ENCODE assay signal across 8 mouse cellular contexts in the genomic region with DNA sequence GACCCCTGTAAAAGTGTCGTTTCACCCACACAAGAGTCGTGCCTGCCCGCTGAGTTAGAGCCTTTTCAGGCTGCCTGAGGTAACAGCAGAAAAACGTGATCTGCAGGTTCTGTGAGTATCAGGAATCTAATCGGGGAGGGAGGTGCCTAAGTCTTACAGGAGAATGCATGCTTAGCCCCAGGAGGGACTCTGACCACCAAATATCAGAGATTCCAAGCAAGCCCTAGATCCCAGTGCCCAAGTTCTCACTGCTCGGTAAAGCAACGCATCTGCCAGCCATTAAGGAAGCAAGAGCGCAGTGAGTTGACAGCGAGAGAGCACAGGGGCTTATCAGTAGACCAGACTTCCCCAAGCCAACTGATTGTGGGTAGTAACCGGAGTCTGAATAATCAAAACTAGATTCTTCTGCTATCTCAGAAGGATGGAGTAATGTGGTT. TPM values are rescaled to one million over a fixed set of nuclear protein-coding genes. Genes with fewer than 3 reads are reported as not detected.
DNase-seq lines count a peak whose midpoint lies in the region; ATAC-seq and TF ChIP-seq lines count a peak whose summit lies in the region.

No protein-coding gene starts in this region.

- H3K4me3 ChIP-seq in embryonic fibroblast, embryonic 13.5 days (ENCODE audit: insufficient read depth, low read length) = 0 out of 2 replicates have a peak overlapping the region, but pooled peaks have one; percentile 16
- H3K4me3 ChIP-seq in hindbrain, embryonic 11.5 days (ENCODE audit: low read depth, low read length) = peak overlapping the region; percentile 94
- peak overlapping the region; percentile 73 for H3K4me3 ChIP-seq in limb, embryonic 15.5 days
- peak overlapping the region; percentile 82 for H3K4me3 ChIP-seq in midbrain, embryonic 15.5 days

- H3K27ac ChIP-seq in embryonic fibroblast, embryonic 13.5 days (ENCODE audit: insufficient read depth, low read length) = peak overlapping the region; percentile 43; the same call in 1 of the 2 replicates
- no peak overlapping the region for H3K27ac ChIP-seq in hindbrain, embryonic 11.5 days (ENCODE audit: low read depth, low read length)
- peak overlapping the region; percentile 74 for H3K27ac ChIP-seq in limb, embryonic 15.5 days
- no peak overlapping the region for H3K27ac ChIP-seq in midbrain, embryonic 15.5 days

- no peak for TF ChIP-seq CTCF in embryonic fibroblast, embryonic 13.5 days (IDR thresholded peaks at IDR 0.05; ENCODE audit: borderline replicate concordance, insufficient read depth, low read length)

- WGBS in hindbrain, embryonic 11.5 days = 16% methylated on average over 10 of the region's 10 CpGs
- 6% methylated on average over 10 of the region's 10 CpGs for WGBS in limb, embryonic 15.5 days
- 10% methylated on average over 10 of the region's 10 CpGs for WGBS in midbrain, embryonic 15.5 days

- peak; percentile 51; the same call in 1 of the 2 replicates for TF ChIP-seq POLR2A in embryonic fibroblast, embryonic 13.5 days (IDR thresholded peaks at IDR 0.05; ENCODE audit: low read depth, low read length)

- H3K9ac ChIP-seq in hindbrain, embryonic 11.5 days (ENCODE audit: low read depth, low read length) = peak overlapping the region; percentile 3; the same call in 1 of the 2 replicates
- 0 out of 2 replicates have a peak overlapping the region, but pooled peaks have one; percentile 26 for H3K9ac ChIP-seq in limb, embryonic 15.5 days
- 0 out of 2 replicates have a peak overlapping the region, but pooled peaks have one; percentile 11 for H3K9ac ChIP-seq in midbrain, embryonic 15.5 days

- no peaks in the 10 kb centered on the region for H3K27me3 ChIP-seq in hindbrain, embryonic 11.5 days (ENCODE audit: control insufficient read depth, insufficient read depth, low read length)
- H3K27me3 ChIP-seq in limb, embryonic 15.5 days = no peaks in the 10 kb centered on the region
- no peaks in the 10 kb centered on the region for H3K27me3 ChIP-seq in midbrain, embryonic 15.5 days (replicated peaks)

- H3K4me2 ChIP-seq in hindbrain, embryonic 11.5 days (replicated peaks; ENCODE audit: low read depth, low read length) = peak overlapping the region; percentile 52
- H3K4me2 ChIP-seq in limb, embryonic 15.5 days = peak overlapping the region; percentile 62
- H3K4me2 ChIP-seq in midbrain, embryonic 15.5 days = peak overlapping the region; percentile 63

- DNase-seq in heart, adult 18-20 months = peak; percentile 17 to 57
- no peak for DNase-seq in heart, postnatal 4 days
- peak; percentile 34 for DNase-seq in hindbrain, embryonic 11.5 days (ENCODE audit: low spot score)
- peak; percentile 45 for DNase-seq in urinary bladder, postnatal 25 days (ENCODE audit: low spot score)
- no peak for DNase-seq in adrenal gland, adult 18-20 months (ENCODE audit: low spot score in 2 of 2)

- H3K9me3 ChIP-seq in hindbrain, embryonic 11.5 days (ENCODE audit: control insufficient read depth, low read length) = no peaks in the 10 kb centered on the region
- H3K9me3 ChIP-seq in limb, embryonic 15.5 days = no peaks in the 10 kb centered on the region
- no peaks in the 10 kb centered on the region for H3K9me3 ChIP-seq in midbrain, embryonic 15.5 days

- ATAC-seq in hindbrain, embryonic 11.5 days (ENCODE audit: low FRiP score) = no peak
- ATAC-seq in limb, embryonic 15.5 days (ENCODE audit: insufficient number of reproducible peaks, low FRiP score, low TSS enrichment, low read depth) = no peak
- ATAC-seq in midbrain, embryonic 15.5 days (replicated peaks) = 0 out of 2 replicates have a peak, but pooled peaks have one; percentile 2

- peaks cover 6% of the 10 kb centered on the region; the same call in 1 of the 2 replicates for H3K4me1 ChIP-seq in embryonic fibroblast, embryonic 13.5 days (ENCODE audit: control insufficient read depth, insufficient read depth, low read length)
- no peaks in the 10 kb centered on the region for H3K4me1 ChIP-seq in hindbrain, embryonic 11.5 days (replicated peaks; ENCODE audit: control insufficient read depth, insufficient read depth, low read length)
- peaks cover 18% of the 10 kb centered on the region for H3K4me1 ChIP-seq in limb, embryonic 15.5 days
- H3K4me1 ChIP-seq in midbrain, embryonic 15.5 days = peaks cover 23% of the 10 kb centered on the region

- H3K36me3 ChIP-seq in hindbrain, embryonic 11.5 days (ENCODE audit: control insufficient read depth, insufficient read depth, low read length) = no peaks in the 10 kb centered on the region
- H3K36me3 ChIP-seq in limb, embryonic 15.5 days = no peaks in the 10 kb centered on the region
- no peaks in the 10 kb centered on the region for H3K36me3 ChIP-seq in midbrain, embryonic 15.5 days (replicated peaks)

RNA-seq across cellular contexts. Expression of a gene that starts 1.1 kb away (rescaled TPM):
- total RNA-seq in heart, adult 18-20 months (2021) = 10 to 100 TPM; 47.9 to 49.2 TPM
- total RNA-seq in heart, postnatal 4 days (2021) = 10 to 100 TPM; 42.6 to 44.5 TPM
- polyA plus RNA-seq in embryonic fibroblast, embryonic 13.5 days (2011; ENCODE audit: insufficient read length, low read depth, missing spikeins) = 91.5 and 93.5 TPM in 2 replicates
- 45.3 and 55.4 TPM in 2 replicates for polyA plus RNA-seq in hindbrain, embryonic 11.5 days (2014; fragmentation: Nextera tagmentation; extraction: Ambion mirVana)
- 52.5 and 59.9 TPM in 2 replicates for polyA plus RNA-seq in limb, embryonic 15.5 days (2015; fragmentation: Nextera tagmentation; extraction: Ambion mirVana)
- polyA plus RNA-seq in midbrain, embryonic 15.5 days (2015; fragmentation: Nextera tagmentation; extraction: Ambion mirVana) = 33.4 and 34.7 TPM in 2 replicates
- 10 to 100 TPM; 71.2 to 80.3 TPM for total RNA-seq in adrenal gland, adult 18-20 months (2021)

Comparison
In these comparisons a context has a peak if more than half of its experiments do, and no peak if none do; other contexts are left out.
1. DNase-seq: peak in heart, adult 18-20 months (2 of 2), hindbrain, embryonic 11.5 days (single experiment) and urinary bladder, postnatal 25 days (single experiment); none in heart, postnatal 4 days (single experiment) and adrenal gland, adult 18-20 months (0 of 2).
2. H3K27ac ChIP-seq: peak in embryonic fibroblast, embryonic 13.5 days (single experiment) and limb, embryonic 15.5 days (single experiment); none in hindbrain, embryonic 11.5 days (single experiment) and midbrain, embryonic 15.5 days (single experiment).
3. H3K4me3 ChIP-seq: peak in every context shown above with its lines; median percentile 94 in hindbrain, embryonic 11.5 days; 82 in midbrain, embryonic 15.5 days; 73 in limb, embryonic 15.5 days; 16 in embryonic fibroblast, embryonic 13.5 days.
4. Peak in every context shown above with its lines, with median percentiles within 50 percentile points of each other: H3K4me2 ChIP-seq and H3K9ac ChIP-seq.